Mouse (Mus musculus) forebrain, embryonic 11.5 days (tissue): ENCODE measurements at regions not wholly inside any gene's neighbourhood (a gene's known extent, or its start where the extent isn't known, plus 50 kb on each side); places are given as distances from the start of the nearest gene placed in this dataset.

Experiments
- ATAC-seq: fragments of 200-750 bp; cut with Nextera tagmentation; replicated peaks from 2 replicates; pipeline ENCODE4 v1.8.0; 2017; ENCODE audit warnings: moderate TSS enrichment; ENCODE audit not compliant: low FRiP score
- DNase-seq: peaks from one replicate; pipeline ENCODE4 v3.0.0-alpha.2; 2017; ENCODE audit warnings: low spot score
- H3K27ac ChIP-seq: fragments of 300-500 bp; sonication (generic); 2 replicates; pipeline ENCODE4 v1.5.1; 2014; ENCODE audit warnings: low read depth, low read length
- H3K27me3 ChIP-seq: fragments of 300-500 bp; sonication (generic); 2 replicates; pipeline ENCODE4 v1.6.1; 2014; ENCODE audit warnings: mild to moderate bottlenecking, low read length, mixed read lengths; ENCODE audit not compliant: control insufficient read depth, insufficient read depth
- H3K36me3 ChIP-seq: fragments of 300-500 bp; sonication (generic); 2 replicates; pipeline ENCODE4 v1.6.1; 2014; ENCODE audit warnings: mild to moderate bottlenecking, low read length, moderate library complexity, mixed read lengths; ENCODE audit not compliant: control insufficient read depth, insufficient read depth
- H3K4me1 ChIP-seq: fragments of 300-500 bp; sonication (generic); replicated peaks from 2 replicates; pipeline ENCODE4 v1.6.1; 2014; ENCODE audit warnings: low read length, mixed read lengths; ENCODE audit not compliant: control insufficient read depth, insufficient read depth
- H3K4me2 ChIP-seq: fragments of 300-500 bp; sonication (generic); 2 replicates; pipeline ENCODE4 v1.6.1; 2014; ENCODE audit warnings: low read depth, mild to moderate bottlenecking, low read length, moderate library complexity, mixed read lengths; ENCODE audit not compliant: severe bottlenecking
- H3K4me3 ChIP-seq: fragments of 300-500 bp; sonication (generic); 2 replicates; pipeline ENCODE4 v1.5.1; 2014; ENCODE audit warnings: low read depth, low read length
- H3K9ac ChIP-seq: fragments of 300-500 bp; sonication (generic); 2 replicates; pipeline ENCODE4 v1.6.1; 2014; ENCODE audit warnings: low read length
- H3K9me3 ChIP-seq: fragments of 300-500 bp; sonication (generic); 2 replicates; pipeline ENCODE4 v1.6.1; 2016; ENCODE audit warnings: low read length, mixed read lengths; ENCODE audit not compliant: control insufficient read depth
- WGBS: fragments of 180-500 bp; shearing (Covaris S2); extraction: QIAGEN DNeasy Blood & Tissue Kit; methylation state at CpG from one replicate; pipeline ENCODE4 v1.1.7; 2014; 5-methylcytosine and 5-hydroxymethylcytosine counted together

GRCm38 (mm10) chr17:15311822-15312221 is 64.8 kb downstream of the Dll1 start:
- Histone ChIP-seq H3K4me2 (no peak overlapping the region), H3K27ac (no peak overlapping the region), H3K9ac (no peak overlapping the region), H3K4me3 (no peak overlapping the region), H3K36me3 (no peaks in the 10 kb centered on the region), H3K9me3 (no peaks in the 10 kb centered on the region), H3K27me3 (no peaks in the 10 kb centered on the region), H3K4me1 (0 out of 2 replicates have a peak, but pooled peaks cover 2% of the 10 kb centered on the region)
- DNase-seq, result no peak
- 70% methylated on average over 4 of the region's 4 CpGs for WGBS
- ATAC-seq, result no peak

GRCm38 (mm10) chr17:15310465-15310864 is 66.2 kb downstream of the Dll1 start:
- 67% methylated on average over 2 of the region's 2 CpGs for WGBS
- H3K4me1 ChIP-seq, result 0 out of 2 replicates have a peak, but pooled peaks cover 2% of the 10 kb centered on the region
- no peak overlapping the region for H3K4me3 ChIP-seq
- no peaks in the 10 kb centered on the region for H3K9me3 ChIP-seq
- H3K36me3 ChIP-seq, result no peaks in the 10 kb centered on the region
- DNase-seq, result no peak
- H3K27me3 ChIP-seq, result no peaks in the 10 kb centered on the region
- no peak overlapping the region for H3K27ac ChIP-seq
- H3K9ac ChIP-seq, result no peak overlapping the region
- no peak overlapping the region for H3K4me2 ChIP-seq
- no peak for ATAC-seq

GRCm38 (mm10) chr17:15302110-15302509 is 74.6 kb downstream of the Dll1 start:
- WGBS, result 53% methylated on average over 1 of the region's 1 CpGs
- Histone ChIP-seq H3K9me3 (no peaks in the 10 kb centered on the region), H3K36me3 (no peaks in the 10 kb centered on the region), H3K27me3 (no peaks in the 10 kb centered on the region), H3K9ac (no peak overlapping the region), H3K4me3 (no peak overlapping the region), H3K4me2 (no peak overlapping the region), H3K4me1 (no peaks in the 10 kb centered on the region), H3K27ac (no peak overlapping the region)
- no peak for DNase-seq
- no peak for ATAC-seq

GRCm38 (mm10) chr17:15299743-15300371 is 76.8 kb downstream of the Dll1 start:
- no peaks in the 10 kb centered on the region for H3K4me1 ChIP-seq
- DNase-seq (no peak), ATAC-seq (no peak)
- no peak overlapping the region for H3K9ac ChIP-seq
- no peak overlapping the region for H3K27ac ChIP-seq
- no peaks in the 10 kb centered on the region for H3K9me3 ChIP-seq
- H3K4me2 ChIP-seq, result no peak overlapping the region
- 83% methylated on average over 13 of the region's 13 CpGs for WGBS
- no peaks in the 10 kb centered on the region for H3K27me3 ChIP-seq
- H3K36me3 ChIP-seq, result no peaks in the 10 kb centered on the region
- H3K4me3 ChIP-seq, result no peak overlapping the region

- H3K4me3 ChIP-seq, result no peak overlapping the region
- DNase-seq (no peak), ATAC-seq (peak; percentile 55)
- H3K4me2 ChIP-seq, result no peak overlapping the region
- H3K9ac ChIP-seq, result no peak overlapping the region
- H3K9me3 ChIP-seq, result no peaks in the 10 kb centered on the region
- 39% methylated on average over 5 of the region's 5 CpGs for WGBS
- no peaks in the 10 kb centered on the region for H3K27me3 ChIP-seq
- no peaks in the 10 kb centered on the region; the same call in 1 of the 2 replicates for H3K4me1 ChIP-seq
- H3K27ac ChIP-seq, result no peak overlapping the region
- H3K36me3 ChIP-seq, result no peaks in the 10 kb centered on the region
Measured at GRCm38 (mm10) chr17:15294165-15294585, 82.5 kb downstream of the Dll1 start.

- WGBS, result 91% methylated on average over 11 of the region's 11 CpGs
- no peaks in the 10 kb centered on the region for H3K27me3 ChIP-seq
- H3K4me1 ChIP-seq, result no peaks in the 10 kb centered on the region; the same call in 1 of the 2 replicates
- H3K4me3 ChIP-seq, result no peak overlapping the region
- H3K36me3 ChIP-seq, result no peaks in the 10 kb centered on the region
- no peak for DNase-seq
- H3K4me2 ChIP-seq, result no peak overlapping the region
- H3K9me3 ChIP-seq, result no peaks in the 10 kb centered on the region
- ATAC-seq, result no peak
- H3K9ac ChIP-seq, result no peak overlapping the region
- no peak overlapping the region for H3K27ac ChIP-seq
Measured at GRCm38 (mm10) chr17:15292490-15293070, 84.1 kb downstream of the Dll1 start.

GRCm38 (mm10) chr17:15291626-15292025 is 85.0 kb downstream of the Dll1 start:
- no peak for DNase-seq
- Histone ChIP-seq H3K27ac (no peak overlapping the region), H3K4me3 (no peak overlapping the region), H3K9me3 (no peaks in the 10 kb centered on the region), H3K27me3 (no peaks in the 10 kb centered on the region), H3K4me2 (no peak overlapping the region), H3K4me1 (no peaks in the 10 kb centered on the region; the same call in 1 of the 2 replicates), H3K36me3 (no peaks in the 10 kb centered on the region), H3K9ac (no peak overlapping the region)
- WGBS, result 57% methylated on average over 4 of the region's 4 CpGs
- no peak for ATAC-seq

- Histone ChIP-seq H3K27me3 (no peaks in the 10 kb centered on the region), H3K4me3 (no peak overlapping the region), H3K9me3 (no peaks in the 10 kb centered on the region), H3K4me1 (no peaks in the 10 kb centered on the region; the same call in 1 of the 2 replicates), H3K4me2 (no peak overlapping the region), H3K9ac (no peak overlapping the region), H3K36me3 (no peaks in the 10 kb centered on the region), H3K27ac (no peak overlapping the region)
- 85% methylated on average over 1 of the region's 1 CpGs for WGBS
- ATAC-seq (no peak), DNase-seq (no peak)
Measured at GRCm38 (mm10) chr17:15290326-15290725, 86.3 kb downstream of the Dll1 start.

GRCm38 (mm10) chr17:15289062-15289461 is 87.6 kb downstream of the Dll1 start:
- Histone ChIP-seq H3K27me3 (no peaks in the 10 kb centered on the region), H3K4me3 (no peak overlapping the region), H3K9me3 (no peaks in the 10 kb centered on the region), H3K4me1 (no peaks in the 10 kb centered on the region; the same call in 1 of the 2 replicates), H3K27ac (no peak overlapping the region), H3K9ac (no peak overlapping the region), H3K36me3 (no peaks in the 10 kb centered on the region), H3K4me2 (no peak overlapping the region)
- DNase-seq (no peak), ATAC-seq (no peak)
- WGBS, result 90% methylated on average over 5 of the region's 5 CpGs
